8 mouse cellular contexts compared by ENCODE assay signal in genomic region chr12:31376326-31376950, GRCm38 (mm10). TPM values are rescaled to one million over a fixed set of nuclear protein-coding genes. Genes with fewer than 3 reads are reported as not detected.
A peak's percentile ranks its signal among the peaks of the same experiment; 100 is the strongest.
DNase-seq lines count a peak whose midpoint lies in the region; ATAC-seq and TF ChIP-seq lines count a peak whose summit lies in the region.

No protein-coding gene starts in this region.

- peaks cover 47% of the 10 kb centered on the region for H3K4me1 ChIP-seq in heart, embryonic 13.5 days
- H3K4me1 ChIP-seq in limb, embryonic 11.5 days (ENCODE audit: control insufficient read depth, insufficient read depth, low read length), result no peaks in the 10 kb centered on the region
- 0 out of 2 replicates have a peak, but pooled peaks cover 8% of the 10 kb centered on the region for H3K4me1 ChIP-seq in neural tube, embryonic 12.5 days
- no peaks in the 10 kb centered on the region for H3K4me1 ChIP-seq in thymus, adult 2 months (replicated peaks; ENCODE audit: control insufficient read depth, insufficient read depth, low read length)

- intact Hi-C loops in heart, postnatal 36 days (cut with DNase I), result loop anchor here (10.0 kb wide), 3 partner anchors 128 to 548 kb away; partner anchors contain the start of gene Gpr22

- H3K36me3 ChIP-seq in heart, embryonic 13.5 days, result no peaks in the 10 kb centered on the region
- H3K36me3 ChIP-seq in limb, embryonic 11.5 days (ENCODE audit: control insufficient read depth, insufficient read depth, low read length), result no peaks in the 10 kb centered on the region
- H3K36me3 ChIP-seq in neural tube, embryonic 12.5 days, result no peaks in the 10 kb centered on the region
- H3K36me3 ChIP-seq in thymus, adult 2 months (ENCODE audit: control insufficient read depth, insufficient read depth, low read length), result no peaks in the 10 kb centered on the region

- WGBS in heart, embryonic 13.5 days, result 3% methylated on average over 13 of the region's 13 CpGs
- 15% methylated on average over 13 of the region's 13 CpGs for WGBS in limb, embryonic 11.5 days
- WGBS in neural tube, embryonic 12.5 days, result 21% methylated on average over 13 of the region's 13 CpGs
- WGBS in thymus, adult 2 months, result 20% methylated on average over 13 of the region's 13 CpGs

- no peaks in the 10 kb centered on the region for H3K9me3 ChIP-seq in heart, embryonic 13.5 days
- H3K9me3 ChIP-seq in limb, embryonic 11.5 days (ENCODE audit: control insufficient read depth, low read length), result no peaks in the 10 kb centered on the region
- no peaks in the 10 kb centered on the region for H3K9me3 ChIP-seq in neural tube, embryonic 12.5 days

- no peak for TF ChIP-seq POLR2A in thymus, adult 2 months (IDR thresholded peaks at IDR 0.05; ENCODE audit: control insufficient read depth, extremely low read depth, insufficient read depth, low read length, poor library complexity)

- no peaks in the 10 kb centered on the region for H3K27me3 ChIP-seq in heart, embryonic 13.5 days (replicated peaks)
- H3K27me3 ChIP-seq in limb, embryonic 11.5 days (ENCODE audit: control insufficient read depth, insufficient read depth, low read length), result no peaks in the 10 kb centered on the region
- H3K27me3 ChIP-seq in neural tube, embryonic 12.5 days (replicated peaks), result no peaks in the 10 kb centered on the region
- H3K27me3 ChIP-seq in thymus, adult 2 months (ENCODE audit: control insufficient read depth, insufficient read depth, low read length), result no peaks in the 10 kb centered on the region

- no peak for ATAC-seq in heart, embryonic 13.5 days (ENCODE audit: extremely low read depth, insufficient number of reproducible peaks, low FRiP score, low TSS enrichment)
- peak; percentile 79 for ATAC-seq in limb, embryonic 11.5 days (ENCODE audit: insufficient number of reproducible peaks, low FRiP score, low TSS enrichment, low read depth)
- ATAC-seq in neural tube, embryonic 12.5 days (ENCODE audit: low FRiP score, low read depth), result peak; percentile 22; the same call in 1 of the 2 replicates

- DNase-seq in heart, adult 11 months, result peak; percentile 77
- DNase-seq in heart, postnatal 36 days, result no peak
- peak; percentile 59 for DNase-seq in ZHBTc4 (ENCODE audit: low read depth, low spot score)
- peak; percentile 72 for DNase-seq in limb, embryonic 11.5 days (ENCODE audit: low spot score)
- DNase-seq in thymus, adult 2 months, result no peak
- DNase-seq in cerebellum, adult 11-12 months, result no peak

- peak overlapping the region; percentile 42 for H3K4me3 ChIP-seq in heart, embryonic 13.5 days
- no peak overlapping the region; the same call in 1 of the 2 replicates for H3K4me3 ChIP-seq in limb, embryonic 11.5 days (ENCODE audit: low read depth, low read length)
- peak overlapping the region; percentile 9; the same call in 1 of the 2 replicates for H3K4me3 ChIP-seq in neural tube, embryonic 12.5 days
- H3K4me3 ChIP-seq in thymus, adult 2 months (ENCODE audit: control insufficient read depth, insufficient read depth, low read length), result no peak overlapping the region

- H3K9ac ChIP-seq in heart, embryonic 13.5 days, result peak overlapping the region; percentile 68
- H3K9ac ChIP-seq in limb, embryonic 11.5 days (ENCODE audit: low read length), result no peak overlapping the region
- 0 out of 2 replicates have a peak overlapping the region, but pooled peaks have one; percentile 21 for H3K9ac ChIP-seq in neural tube, embryonic 12.5 days

- peak overlapping the region; percentile 75 for H3K4me2 ChIP-seq in heart, embryonic 13.5 days
- peak overlapping the region; percentile 27; the same call in 1 of the 2 replicates for H3K4me2 ChIP-seq in limb, embryonic 11.5 days (ENCODE audit: low read depth, severe bottlenecking)
- peak overlapping the region; percentile 53 for H3K4me2 ChIP-seq in neural tube, embryonic 12.5 days (replicated peaks)

- peak overlapping the region; percentile 42 for H3K27ac ChIP-seq in heart, embryonic 13.5 days (replicated peaks)
- H3K27ac ChIP-seq in limb, embryonic 11.5 days (replicated peaks; ENCODE audit: low read depth, low read length), result no peak overlapping the region
- no peak overlapping the region for H3K27ac ChIP-seq in neural tube, embryonic 12.5 days
- H3K27ac ChIP-seq in thymus, adult 2 months (ENCODE audit: control insufficient read depth, insufficient read depth, low read length), result no peak overlapping the region

- no peak for TF ChIP-seq CTCF in thymus, adult 2 months (IDR thresholded peaks at IDR 0.05; ENCODE audit: borderline replicate concordance, control insufficient read depth, extremely low read depth, insufficient read depth, low read length, poor library complexity)

RNA-seq across cellular contexts. Expression of gene Slc26a3, which starts 14.2 kb away (rescaled TPM):
- total RNA-seq in heart, postnatal 36 days (2021), result 1 to 10 TPM; 1.4 to 2.8 TPM
- not detected in 2 replicates for polyA plus RNA-seq in heart, embryonic 13.5 days (2015; fragmentation: Nextera tagmentation; extraction: Ambion mirVana)
- polyA plus RNA-seq in limb, embryonic 11.5 days (2014; fragmentation: Nextera tagmentation; extraction: Ambion mirVana), result 0.15 and 0.18 TPM in 2 replicates
- not detected in 2 replicates for polyA plus RNA-seq in neural tube, embryonic 12.5 days (2016; fragmentation: Nextera tagmentation; extraction: Ambion mirVana)
- 0.09 and 0.36 TPM in 2 replicates for polyA plus RNA-seq in thymus, adult 2 months (2012; rRNA removed)

RNA-seq across cellular contexts. Expression of gene Dld, which starts 25.2 kb away (rescaled TPM):
- total RNA-seq in heart, postnatal 36 days (2021), result 100 to 1,000 TPM; 417 to 433 TPM
- 179 and 190 TPM in 2 replicates for polyA plus RNA-seq in heart, embryonic 13.5 days (2015; fragmentation: Nextera tagmentation; extraction: Ambion mirVana)
- polyA plus RNA-seq in limb, embryonic 11.5 days (2014; fragmentation: Nextera tagmentation; extraction: Ambion mirVana), result 164 and 176 TPM in 2 replicates
- polyA plus RNA-seq in neural tube, embryonic 12.5 days (2016; fragmentation: Nextera tagmentation; extraction: Ambion mirVana), result 139 and 141 TPM in 2 replicates
- 15.3 and 17.4 TPM in 2 replicates for polyA plus RNA-seq in thymus, adult 2 months (2012; rRNA removed)

Comparison
In these comparisons a context has a peak if more than half of its experiments do, and no peak if none do; other contexts are left out.
1. DNase-seq: peak in heart, adult 11 months (single experiment), ZHBTc4 (single experiment) and limb, embryonic 11.5 days (single experiment); none in heart, postnatal 36 days (0 of 2), thymus, adult 2 months (single experiment) and cerebellum, adult 11-12 months (single experiment).
2. H3K4me3 ChIP-seq: peak in heart, embryonic 13.5 days (single experiment) and neural tube, embryonic 12.5 days (single experiment); none in limb, embryonic 11.5 days (single experiment) and thymus, adult 2 months (single experiment).
3. Peak in every context shown above with its lines, with median percentiles within 50 percentile points of each other: H3K4me2 ChIP-seq.